ENCODE assay signal across 8 mouse cellular contexts in the genomic region with DNA sequence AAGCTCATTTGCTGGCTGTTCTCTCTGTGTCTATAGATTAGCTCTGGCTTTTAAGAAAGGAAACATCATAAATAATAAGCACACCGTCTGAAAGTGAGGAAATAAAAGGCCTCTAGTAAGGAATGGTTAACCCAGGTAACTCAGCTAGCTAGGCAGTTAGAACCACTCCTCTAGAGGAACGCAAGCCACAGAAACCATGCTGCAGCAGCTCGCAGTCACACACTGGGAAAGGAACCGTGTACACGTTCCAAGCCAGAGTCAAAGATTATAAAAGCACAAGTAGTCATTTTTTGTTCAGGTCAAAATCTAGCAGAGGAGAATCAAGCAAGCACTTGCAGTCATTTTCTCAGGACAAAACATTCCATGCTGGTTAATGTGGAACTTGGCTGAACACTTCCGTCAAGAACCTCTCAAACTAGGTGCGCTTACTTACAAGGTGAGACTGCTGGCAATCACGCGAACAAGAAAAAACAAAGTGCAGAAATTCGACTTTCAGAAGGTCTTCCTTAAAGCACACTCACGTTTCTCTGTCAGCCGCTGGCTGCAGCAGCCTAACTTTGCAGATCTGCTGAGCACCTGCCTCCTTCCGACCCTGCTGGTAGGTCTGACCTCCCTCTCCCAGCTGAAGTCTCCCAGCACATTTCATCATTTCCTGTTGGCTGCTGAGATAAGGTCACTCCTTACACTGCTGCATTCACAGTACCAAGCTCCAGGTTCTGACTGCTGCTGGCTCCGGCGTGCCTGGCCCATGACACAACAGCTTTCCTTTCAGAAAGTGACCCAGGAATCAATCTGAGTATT. TPM values are rescaled to one million over a fixed set of nuclear protein-coding genes. Genes with fewer than 3 reads are reported as not detected.
A peak's percentile ranks its signal among the peaks of the same experiment; 100 is the strongest.
DNase-seq lines count a peak whose midpoint lies in the region; ATAC-seq and TF ChIP-seq lines count a peak whose summit lies in the region.

No protein-coding gene starts in this region.

- H3K4me1 ChIP-seq in testis, adult 2 months (ENCODE audit: control insufficient read depth, insufficient read depth, low read length): peaks cover 2% of the 10 kb centered on the region; the same call in 1 of the 2 replicates
- peaks cover 23% of the 10 kb centered on the region for H3K4me1 ChIP-seq in intestine, embryonic 15.5 days (replicated peaks)
- H3K4me1 ChIP-seq in liver, postnatal 0 days (ENCODE audit: insufficient read depth): peaks cover 50% of the 10 kb centered on the region
- H3K4me1 ChIP-seq in stomach, embryonic 16.5 days (ENCODE audit: control insufficient read depth, insufficient read depth, low read length): peaks cover 31% of the 10 kb centered on the region
- H3K4me1 ChIP-seq in cerebellum, adult 2 months (ENCODE audit: control insufficient read depth, insufficient read depth, low read length): no peaks in the 10 kb centered on the region

- peak; percentile 90 for ATAC-seq in intestine, embryonic 15.5 days
- ATAC-seq in liver, postnatal 0 days: peak; percentile 90
- peak; percentile 80 for ATAC-seq in stomach, embryonic 16.5 days (ENCODE audit: insufficient read depth, low FRiP score)

- peak overlapping the region; percentile 21; the same call in 1 of the 2 replicates for H3K9ac ChIP-seq in intestine, embryonic 15.5 days
- peak overlapping the region; percentile 17 for H3K9ac ChIP-seq in liver, postnatal 0 days (replicated peaks)
- H3K9ac ChIP-seq in stomach, embryonic 16.5 days (ENCODE audit: low read length): peak overlapping the region; percentile 48

- WGBS in intestine, embryonic 15.5 days: 28% methylated on average over 15 of the region's 15 CpGs
- 11% methylated on average over 15 of the region's 15 CpGs for WGBS in liver, postnatal 0 days (ENCODE audit: insufficient replicate concordance)
- WGBS in stomach, embryonic 16.5 days: 26% methylated on average over 15 of the region's 15 CpGs
- 74% methylated on average over 15 of the region's 15 CpGs for WGBS in cerebellum, adult 2 months

- no peak; the same call in 1 of the 2 replicates for TF ChIP-seq EP300 in liver, postnatal 0 days (IDR thresholded peaks at IDR 0.05; ENCODE audit: low read depth)

- H3K27me3 ChIP-seq in testis, adult 2 months (ENCODE audit: control insufficient read depth, insufficient read depth, low read length): no peaks in the 10 kb centered on the region
- H3K27me3 ChIP-seq in intestine, embryonic 15.5 days (replicated peaks): no peaks in the 10 kb centered on the region
- H3K27me3 ChIP-seq in liver, postnatal 0 days (ENCODE audit: insufficient read depth, low read length): no peaks in the 10 kb centered on the region
- H3K27me3 ChIP-seq in stomach, embryonic 16.5 days (ENCODE audit: control insufficient read depth, insufficient read depth, low read length): no peaks in the 10 kb centered on the region
- no peaks in the 10 kb centered on the region for H3K27me3 ChIP-seq in cerebellum, adult 2 months (ENCODE audit: control insufficient read depth, insufficient read depth, low read length)

- TF ChIP-seq CTCF in testis, adult 2 months (IDR thresholded peaks at IDR 0.05; ENCODE audit: control insufficient read depth, insufficient read depth, insufficient replicate concordance, low read depth, low read length): no peak
- TF ChIP-seq CTCF in liver, postnatal 0 days (IDR thresholded peaks at IDR 0.05; ENCODE audit: low read depth): peak; percentile 25
- no peak for TF ChIP-seq CTCF in cerebellum, adult 2 months (IDR thresholded peaks at IDR 0.05; ENCODE audit: borderline replicate concordance, insufficient read depth, low read depth, low read length)

- no peaks in the 10 kb centered on the region for H3K36me3 ChIP-seq in testis, adult 2 months (ENCODE audit: control insufficient read depth, insufficient read depth, low read length)
- no peaks in the 10 kb centered on the region for H3K36me3 ChIP-seq in intestine, embryonic 15.5 days
- no peaks in the 10 kb centered on the region for H3K36me3 ChIP-seq in liver, postnatal 0 days (replicated peaks; ENCODE audit: insufficient read depth, low read length)
- H3K36me3 ChIP-seq in stomach, embryonic 16.5 days (ENCODE audit: control insufficient read depth, insufficient read depth, low read length): no peaks in the 10 kb centered on the region

- H3K4me2 ChIP-seq in intestine, embryonic 15.5 days (replicated peaks): peak overlapping the region; percentile 37
- H3K4me2 ChIP-seq in liver, postnatal 0 days (ENCODE audit: low read depth, low read length): peak overlapping the region; percentile 76
- H3K4me2 ChIP-seq in stomach, embryonic 16.5 days (ENCODE audit: low read depth, low read length): peak overlapping the region; percentile 42

- TF ChIP-seq POLR2A in testis, adult 2 months (IDR thresholded peaks at IDR 0.05; ENCODE audit: control insufficient read depth, low read depth, low read length): no peak
- TF ChIP-seq POLR2A in cerebellum, adult 2 months (IDR thresholded peaks at IDR 0.05; ENCODE audit: borderline replicate concordance, insufficient read depth, low read length): no peak

- H3K27ac ChIP-seq in testis, adult 2 months (ENCODE audit: control insufficient read depth, insufficient read depth, low read depth, low read length): peak overlapping the region; percentile 51
- H3K27ac ChIP-seq in intestine, embryonic 15.5 days: peak overlapping the region; percentile 69
- H3K27ac ChIP-seq in liver, postnatal 0 days (ENCODE audit: low read depth): peak overlapping the region; percentile 80
- H3K27ac ChIP-seq in stomach, embryonic 16.5 days (ENCODE audit: low read length): peak overlapping the region; percentile 82
- H3K27ac ChIP-seq in cerebellum, adult 2 months (ENCODE audit: insufficient read depth, low read length): no peak overlapping the region

- H3K9me3 ChIP-seq in intestine, embryonic 15.5 days: no peaks in the 10 kb centered on the region
- no peaks in the 10 kb centered on the region for H3K9me3 ChIP-seq in liver, postnatal 0 days (ENCODE audit: low read length)
- H3K9me3 ChIP-seq in stomach, embryonic 16.5 days (replicated peaks; ENCODE audit: control insufficient read depth, low read length): no peaks in the 10 kb centered on the region

- no peak overlapping the region for H3K4me3 ChIP-seq in testis, adult 2 months (ENCODE audit: control insufficient read depth, low read depth, low read length)
- peak overlapping the region; percentile 7; the same call in 1 of the 2 replicates for H3K4me3 ChIP-seq in intestine, embryonic 15.5 days (replicated peaks)
- peak overlapping the region; percentile 41 for H3K4me3 ChIP-seq in liver, postnatal 0 days (ENCODE audit: low read depth, low read length)
- peak overlapping the region; percentile 10 for H3K4me3 ChIP-seq in stomach, embryonic 16.5 days (replicated peaks; ENCODE audit: low read length)
- H3K4me3 ChIP-seq in cerebellum, adult 2 months (replicated peaks; ENCODE audit: insufficient read depth, low read depth, low read length): no peak overlapping the region

- DNase-seq in testis, postnatal 10 days (ENCODE audit: low spot score): no peak
- peak; percentile 84 for DNase-seq in fibroblast of lung, adult 2 months (ENCODE audit: low read depth)
- DNase-seq in liver, postnatal 0 days: peak; percentile 59
- DNase-seq in cerebellum, adult 2 months: no peak
- DNase-seq in right cerebral cortex, postnatal 14 days: no peak

RNA-seq across cellular contexts. Expression of gene Pacsin2, which starts 32.0 kb away (rescaled TPM):
- polyA plus RNA-seq in testis, adult 2 months (2012; rRNA removed): 103 and 108 TPM in 2 replicates
- 70.8 and 78.1 TPM in 2 replicates for polyA plus RNA-seq in intestine, embryonic 15.5 days (2015; fragmentation: Nextera tagmentation; extraction: Ambion mirVana)
- polyA plus RNA-seq in liver, postnatal 0 days (2015; fragmentation: Nextera tagmentation; extraction: Ambion mirVana): 20.6 and 24.3 TPM in 2 replicates
- polyA plus RNA-seq in stomach, embryonic 16.5 days (2015; fragmentation: Nextera tagmentation; extraction: Ambion mirVana): 64.5 and 67.9 TPM in 2 replicates
- polyA plus RNA-seq in cerebellum, adult 2 months (2012; rRNA removed): 84.7 and 94.9 TPM in 2 replicates

Comparison
In these comparisons a context has a peak if more than half of its experiments do, and no peak if none do; other contexts are left out.
1. H3K4me3 ChIP-seq: peak in intestine, embryonic 15.5 days (single experiment), liver, postnatal 0 days (single experiment) and stomach, embryonic 16.5 days (single experiment); none in testis, adult 2 months (single experiment) and cerebellum, adult 2 months (single experiment).
2. DNase-seq: peak in fibroblast of lung, adult 2 months (single experiment) and liver, postnatal 0 days (single experiment); none in testis, postnatal 10 days (single experiment), cerebellum, adult 2 months (0 of 2) and right cerebral cortex, postnatal 14 days (single experiment).
3. Peak in every context shown above with its lines, with median percentiles within 50 percentile points of each other: ATAC-seq, H3K4me2 ChIP-seq and H3K9ac ChIP-seq.